Mouse (Mus musculus): ENCODE results near the gene Celsr1. TPM values are rescaled to one million over a fixed set of nuclear protein-coding genes. Genes with fewer than 3 reads are reported as not detected.

The Celsr1 gene
- polyA plus RNA-seq, 1 experiment from 2014 or later, result 2.2 TPM

DNA sequence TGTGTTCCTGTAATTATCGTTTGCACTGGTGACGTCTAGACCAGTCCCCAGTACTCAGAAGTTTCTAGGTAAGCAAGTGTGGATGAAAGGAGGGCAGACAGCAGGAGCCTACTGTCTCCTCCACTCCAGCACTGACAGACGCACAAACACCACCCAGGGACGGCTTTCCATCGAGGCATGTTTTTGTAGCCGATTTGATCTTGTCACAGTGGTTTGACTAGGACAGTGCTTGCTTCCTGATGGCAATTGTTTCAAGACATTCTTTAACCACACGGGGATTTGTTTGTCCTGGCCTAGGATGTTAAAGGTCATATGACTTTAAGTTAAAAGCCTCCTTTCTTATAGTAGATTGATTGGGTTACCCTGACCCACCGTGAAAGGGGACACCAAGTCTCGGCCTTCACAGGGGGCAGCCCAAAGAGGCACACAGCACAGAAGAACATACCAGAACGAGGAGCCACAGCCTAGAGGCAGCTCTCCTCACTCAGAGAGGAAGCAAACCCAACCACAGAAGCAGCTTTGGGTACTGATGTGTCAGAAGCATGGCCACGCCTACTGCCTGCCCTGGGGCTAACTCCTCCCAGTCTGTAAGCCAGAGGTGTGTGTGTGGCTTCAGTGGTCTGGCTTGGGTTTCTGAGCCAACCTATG lies 51.7 kb downstream of the Celsr1 start:
- ATAC-seq (replicated peaks; ENCODE audit: low FRiP score, low TSS enrichment, low read depth) (0 out of 2 replicates have a peak, but pooled peaks have one; percentile 43), DNase-seq (ENCODE audit: low spot score) (no peak)
- no peaks in the 10 kb centered on the region for H3K9me3 ChIP-seq (ENCODE audit: control insufficient read depth, low read length)
- no peaks in the 10 kb centered on the region for H3K27me3 ChIP-seq (replicated peaks; ENCODE audit: control insufficient read depth, insufficient read depth, low read length)
- H3K27ac ChIP-seq (ENCODE audit: low read depth), result no peak overlapping the region
- 40% methylated on average over 11 of the region's 11 CpGs for WGBS
- no peaks in the 10 kb centered on the region for H3K4me1 ChIP-seq (replicated peaks; ENCODE audit: control insufficient read depth, insufficient read depth, low read length)
- no peak overlapping the region for H3K4me3 ChIP-seq (ENCODE audit: low read depth, low read length)
- no peak overlapping the region for H3K4me2 ChIP-seq (ENCODE audit: low read length)
- no peak overlapping the region for H3K9ac ChIP-seq (ENCODE audit: low read length)
- no peaks in the 10 kb centered on the region for H3K36me3 ChIP-seq (ENCODE audit: control insufficient read depth, insufficient read depth, low read length)

- 72% methylated on average over 9 of the region's 9 CpGs for WGBS
- H3K27me3 ChIP-seq (replicated peaks; ENCODE audit: control insufficient read depth, insufficient read depth, low read length), result no peaks in the 10 kb centered on the region
- ATAC-seq (replicated peaks; ENCODE audit: low FRiP score, low TSS enrichment, low read depth) (no peak), DNase-seq (ENCODE audit: low spot score) (no peak)
- no peak overlapping the region for H3K9ac ChIP-seq (ENCODE audit: low read length)
- peaks cover 6% of the 10 kb centered on the region; the same call in 1 of the 2 replicates for H3K4me1 ChIP-seq (replicated peaks; ENCODE audit: control insufficient read depth, insufficient read depth, low read length)
- H3K4me2 ChIP-seq (ENCODE audit: low read length), result no peak overlapping the region
- H3K4me3 ChIP-seq (ENCODE audit: low read depth, low read length), result no peak overlapping the region
- no peaks in the 10 kb centered on the region for H3K36me3 ChIP-seq (ENCODE audit: control insufficient read depth, insufficient read depth, low read length)
- H3K27ac ChIP-seq (ENCODE audit: low read depth), result no peak overlapping the region
- no peaks in the 10 kb centered on the region for H3K9me3 ChIP-seq (ENCODE audit: control insufficient read depth, low read length)
These were observed 56.5 kb downstream of the Celsr1 start for GRCm38 (mm10) chr15:85977086-85977485.

- Histone ChIP-seq H3K4me1 (replicated peaks; ENCODE audit: control insufficient read depth, insufficient read depth, low read length) (peaks cover 6% of the 10 kb centered on the region; the same call in 1 of the 2 replicates), H3K4me2 (ENCODE audit: low read length) (no peak overlapping the region), H3K9ac (ENCODE audit: low read length) (no peak overlapping the region), H3K27me3 (replicated peaks; ENCODE audit: control insufficient read depth, insufficient read depth, low read length) (no peaks in the 10 kb centered on the region), H3K27ac (ENCODE audit: low read depth) (no peak overlapping the region), H3K4me3 (ENCODE audit: low read depth, low read length) (no peak overlapping the region), H3K36me3 (ENCODE audit: control insufficient read depth, insufficient read depth, low read length) (no peaks in the 10 kb centered on the region), H3K9me3 (ENCODE audit: control insufficient read depth, low read length) (no peaks in the 10 kb centered on the region)
- no peak for DNase-seq (ENCODE audit: low spot score)
- 58% methylated on average over 16 of the region's 16 CpGs for WGBS
- no peak for ATAC-seq (replicated peaks; ENCODE audit: low FRiP score, low TSS enrichment, low read depth)
These were observed 57.8 kb downstream of the Celsr1 start for GRCm38 (mm10) chr15:85975746-85976145.

GRCm38 (mm10) chr15:85971596-85971995 lies 62.0 kb downstream of the Celsr1 start:
- no peak for DNase-seq (ENCODE audit: low spot score)
- ATAC-seq (replicated peaks; ENCODE audit: low FRiP score, low TSS enrichment, low read depth), result no peak
- 56% methylated on average over 5 of the region's 5 CpGs for WGBS
- H3K4me1 ChIP-seq (replicated peaks; ENCODE audit: control insufficient read depth, insufficient read depth, low read length), result peaks cover 18% of the 10 kb centered on the region
- H3K36me3 ChIP-seq (ENCODE audit: control insufficient read depth, insufficient read depth, low read length), result no peaks in the 10 kb centered on the region
- H3K4me2 ChIP-seq (ENCODE audit: low read length), result no peak overlapping the region
- H3K27me3 ChIP-seq (replicated peaks; ENCODE audit: control insufficient read depth, insufficient read depth, low read length), result no peaks in the 10 kb centered on the region
- H3K27ac ChIP-seq (ENCODE audit: low read depth), result no peak overlapping the region
- H3K9ac ChIP-seq (ENCODE audit: low read length), result no peak overlapping the region
- no peaks in the 10 kb centered on the region for H3K9me3 ChIP-seq (ENCODE audit: control insufficient read depth, low read length)
- H3K4me3 ChIP-seq (ENCODE audit: low read depth, low read length), result no peak overlapping the region

DNA sequence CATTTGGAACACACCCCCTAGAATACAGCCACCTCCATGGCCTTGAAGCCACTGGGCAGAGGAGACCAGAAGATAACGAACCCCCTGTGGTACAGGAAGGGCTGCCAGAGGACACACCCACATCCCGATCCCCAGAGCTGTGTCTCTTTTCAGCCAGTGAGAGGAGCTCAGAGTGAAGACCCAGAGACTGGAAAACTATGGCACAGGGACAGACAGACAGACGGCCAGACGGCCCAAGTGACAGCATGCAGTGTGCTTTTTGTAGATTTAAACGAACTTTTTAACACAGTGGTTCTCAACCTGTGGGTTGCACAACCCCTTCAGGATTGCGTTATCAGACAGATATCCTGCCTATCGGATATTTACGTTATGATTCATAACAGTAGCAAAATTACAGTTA lies 63.1 kb downstream of the Celsr1 start:
- Histone ChIP-seq H3K4me3 (ENCODE audit: low read depth, low read length) (no peak overlapping the region), H3K27ac (ENCODE audit: low read depth) (no peak overlapping the region), H3K27me3 (replicated peaks; ENCODE audit: control insufficient read depth, insufficient read depth, low read length) (no peaks in the 10 kb centered on the region), H3K4me1 (replicated peaks; ENCODE audit: control insufficient read depth, insufficient read depth, low read length) (peaks cover 18% of the 10 kb centered on the region), H3K4me2 (ENCODE audit: low read length) (no peak overlapping the region), H3K9ac (ENCODE audit: low read length) (no peak overlapping the region), H3K36me3 (ENCODE audit: control insufficient read depth, insufficient read depth, low read length) (no peaks in the 10 kb centered on the region), H3K9me3 (ENCODE audit: control insufficient read depth, low read length) (no peaks in the 10 kb centered on the region)
- DNase-seq (ENCODE audit: low spot score), result no peak
- WGBS, result 73% methylated on average over 8 of the region's 8 CpGs
- no peak; the same call in 1 of the 2 replicates for ATAC-seq (replicated peaks; ENCODE audit: low FRiP score, low TSS enrichment, low read depth)

- Histone ChIP-seq H3K4me2 (ENCODE audit: low read length) (no peak overlapping the region), H3K27ac (ENCODE audit: low read depth) (no peak overlapping the region), H3K9me3 (ENCODE audit: control insufficient read depth, low read length) (no peaks in the 10 kb centered on the region), H3K9ac (ENCODE audit: low read length) (no peak overlapping the region), H3K27me3 (replicated peaks; ENCODE audit: control insufficient read depth, insufficient read depth, low read length) (no peaks in the 10 kb centered on the region), H3K4me1 (replicated peaks; ENCODE audit: control insufficient read depth, insufficient read depth, low read length) (peaks cover 16% of the 10 kb centered on the region), H3K4me3 (ENCODE audit: low read depth, low read length) (no peak overlapping the region), H3K36me3 (ENCODE audit: control insufficient read depth, insufficient read depth, low read length) (no peaks in the 10 kb centered on the region)
- DNase-seq (ENCODE audit: low spot score) (peak; percentile 71), ATAC-seq (replicated peaks; ENCODE audit: low FRiP score, low TSS enrichment, low read depth) (peak; percentile 57)
- WGBS, result 42% methylated on average over 3 of the region's 3 CpGs
These were observed 63.8 kb downstream of the Celsr1 start for GRCm38 (mm10) chr15:85969707-85970153.

GRCm38 (mm10) chr15:85969291-85969690 lies 64.3 kb downstream of the Celsr1 start:
- no peak overlapping the region for H3K4me3 ChIP-seq (ENCODE audit: low read depth, low read length)
- H3K36me3 ChIP-seq (ENCODE audit: control insufficient read depth, insufficient read depth, low read length), result no peaks in the 10 kb centered on the region
- no peak overlapping the region for H3K4me2 ChIP-seq (ENCODE audit: low read length)
- no peaks in the 10 kb centered on the region for H3K27me3 ChIP-seq (replicated peaks; ENCODE audit: control insufficient read depth, insufficient read depth, low read length)
- H3K27ac ChIP-seq (ENCODE audit: low read depth), result no peak overlapping the region
- no peak overlapping the region for H3K9ac ChIP-seq (ENCODE audit: low read length)
- ATAC-seq (replicated peaks; ENCODE audit: low FRiP score, low TSS enrichment, low read depth), result 0 out of 2 replicates have a peak, but pooled peaks have one; percentile 22
- no peaks in the 10 kb centered on the region for H3K9me3 ChIP-seq (ENCODE audit: control insufficient read depth, low read length)
- H3K4me1 ChIP-seq (replicated peaks; ENCODE audit: control insufficient read depth, insufficient read depth, low read length), result peaks cover 12% of the 10 kb centered on the region
- 92% methylated on average over 7 of the region's 7 CpGs for WGBS
- no peak for DNase-seq (ENCODE audit: low spot score)

DNA sequence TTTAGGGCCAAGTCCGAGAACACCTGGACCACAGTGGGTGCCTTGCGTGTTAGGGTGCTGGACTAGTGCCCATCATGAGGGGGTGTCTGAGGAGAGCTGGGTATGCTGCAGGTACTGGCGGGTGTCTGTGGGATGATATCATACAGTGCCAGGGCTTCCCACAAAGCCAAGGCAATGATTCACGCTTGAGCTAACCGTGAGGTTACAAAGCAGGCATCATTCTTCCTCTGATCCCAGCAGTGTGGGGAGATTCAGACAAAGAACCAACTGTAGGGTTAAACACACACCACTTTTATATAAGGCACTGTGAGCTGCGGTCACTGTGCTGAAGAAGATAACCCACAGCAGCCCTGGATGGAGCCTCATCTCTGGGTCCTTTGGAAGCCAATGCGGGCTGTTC lies 67.5 kb downstream of the Celsr1 start:
- H3K27me3 ChIP-seq (replicated peaks; ENCODE audit: control insufficient read depth, insufficient read depth, low read length), result no peaks in the 10 kb centered on the region
- H3K9me3 ChIP-seq (ENCODE audit: control insufficient read depth, low read length), result no peaks in the 10 kb centered on the region
- no peaks in the 10 kb centered on the region for H3K36me3 ChIP-seq (ENCODE audit: control insufficient read depth, insufficient read depth, low read length)
- H3K27ac ChIP-seq (ENCODE audit: low read depth), result no peak overlapping the region
- WGBS, result 87% methylated on average over 7 of the region's 7 CpGs
- H3K4me2 ChIP-seq (ENCODE audit: low read length), result no peak overlapping the region
- H3K4me1 ChIP-seq (replicated peaks; ENCODE audit: control insufficient read depth, insufficient read depth, low read length), result peaks cover 12% of the 10 kb centered on the region
- no peak for ATAC-seq (replicated peaks; ENCODE audit: low FRiP score, low TSS enrichment, low read depth)
- no peak for DNase-seq (ENCODE audit: low spot score)
- no peak overlapping the region for H3K9ac ChIP-seq (ENCODE audit: low read length)
- no peak overlapping the region for H3K4me3 ChIP-seq (ENCODE audit: low read depth, low read length)

DNA sequence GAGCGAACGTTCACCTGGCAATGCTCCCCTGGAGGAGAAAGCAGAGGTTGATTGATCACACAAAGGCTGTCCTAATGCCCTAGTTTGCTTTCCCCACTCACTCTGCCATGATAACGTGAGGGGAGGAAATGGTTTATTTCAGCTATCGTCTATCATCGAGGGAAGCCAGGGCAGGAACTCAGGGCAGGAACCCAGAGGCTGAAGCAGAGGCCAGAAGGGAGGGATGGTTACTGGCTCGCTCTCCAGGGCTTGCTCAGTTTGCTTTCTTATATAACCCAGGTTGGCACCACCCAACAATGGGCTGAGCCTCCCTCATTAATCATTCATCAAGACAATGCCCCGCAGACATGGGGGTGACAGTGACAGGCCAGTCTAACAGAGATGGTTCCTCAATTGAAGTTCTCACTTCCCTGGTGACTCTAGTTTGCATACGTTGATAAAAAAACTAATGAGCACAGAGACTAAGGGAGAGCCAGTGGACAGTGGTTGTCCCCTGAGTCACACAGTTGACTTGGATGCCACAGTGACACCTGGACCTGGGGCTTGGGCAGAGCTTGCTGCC lies 70.2 kb downstream of the Celsr1 start:
- Histone ChIP-seq H3K4me2 (ENCODE audit: low read length) (no peak overlapping the region), H3K27ac (ENCODE audit: low read depth) (no peak overlapping the region), H3K4me3 (ENCODE audit: low read depth, low read length) (no peak overlapping the region), H3K4me1 (replicated peaks; ENCODE audit: control insufficient read depth, insufficient read depth, low read length) (no peaks in the 10 kb centered on the region), H3K9me3 (ENCODE audit: control insufficient read depth, low read length) (no peaks in the 10 kb centered on the region), H3K9ac (ENCODE audit: low read length) (no peak overlapping the region), H3K27me3 (replicated peaks; ENCODE audit: control insufficient read depth, insufficient read depth, low read length) (no peaks in the 10 kb centered on the region), H3K36me3 (ENCODE audit: control insufficient read depth, insufficient read depth, low read length) (no peaks in the 10 kb centered on the region)
- WGBS, result 75% methylated on average over 8 of the region's 8 CpGs
- DNase-seq (ENCODE audit: low spot score) (no peak), ATAC-seq (replicated peaks; ENCODE audit: low FRiP score, low TSS enrichment, low read depth) (no peak)
